Mouse (Mus musculus) ES-E14 (cell line): ENCODE measurements around the gene Cxadr.

Experiments used
- HCFC1 ChIP-seq: IDR thresholded peaks from 2 replicates; pipeline ENCODE4 v1.6.1; 2012; ENCODE audit warnings: low read length, inconsistent platforms, borderline replicate concordance; ENCODE audit not compliant: insufficient read depth
- ZC3H11A ChIP-seq: IDR thresholded peaks from 2 replicates; pipeline ENCODE4 v1.6.1; 2012; ENCODE audit warnings: low read depth, mild to moderate bottlenecking, inconsistent platforms, low read length, borderline replicate concordance

DNA sequence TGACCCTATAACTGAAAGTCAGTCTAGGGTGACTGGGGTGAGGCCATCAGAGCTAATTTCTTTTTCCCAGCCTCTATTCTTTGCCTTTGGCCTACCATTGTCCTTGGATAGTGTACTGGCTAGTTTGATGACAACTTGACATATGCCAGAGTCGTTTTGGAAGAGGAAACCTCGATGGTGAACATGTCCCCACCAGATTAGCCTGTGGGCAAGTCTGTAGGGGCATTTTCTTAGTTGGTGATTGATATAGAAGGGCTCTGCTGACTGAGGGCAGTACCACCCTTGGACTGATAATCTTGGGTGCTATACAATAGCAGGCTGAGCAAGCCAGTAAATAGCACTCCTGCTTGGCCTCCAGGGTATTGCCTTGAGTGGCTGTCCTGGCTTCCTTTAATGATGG lies 101.0 kb downstream of the Cxadr start:
- TF ChIP-seq ZC3H11A (no peak), HCFC1 (no peak)
